Mouse (Mus musculus): Measurements from ENCODE around the gene Mmp10.

The Mmp10 gene

GRCm38 (mm10) chr9:7502051-7502450, at the start of gene Mmp10:
Gene Mmp10, plus strand, starts transcription at chr9:7502352.
- no peak for DNase-seq (ENCODE audit: low spot score)

- DNase-seq (ENCODE audit: low spot score) = no peak
These were observed 48.9 kb upstream of the Mmp10 start for GRCm38 (mm10) chr9:7453302-7453701.

GRCm38 (mm10) chr9:7470262-7470661, 31.9 kb upstream of the Mmp10 start:
- DNase-seq (ENCODE audit: low spot score) = no peak

GRCm38 (mm10) chr9:7483684-7484394, 18.3 kb upstream of the Mmp10 start:
- DNase-seq (ENCODE audit: low spot score) = no peak

GRCm38 (mm10) chr9:7501138-7501537, 1.0 kb upstream of the Mmp10 start:
- no peak for DNase-seq (ENCODE audit: low spot score)

GRCm38 (mm10) chr9:7507321-7507876, 5.2 kb downstream of the Mmp10 start:
- DNase-seq (ENCODE audit: low spot score) = no peak

GRCm38 (mm10) chr9:7509619-7510233, 7.6 kb downstream of the Mmp10 start:
- DNase-seq (ENCODE audit: low spot score) = no peak

GRCm38 (mm10) chr9:7517944-7518571, 15.9 kb downstream of the Mmp10 start:
- no peak for DNase-seq (ENCODE audit: low spot score)

- DNase-seq (ENCODE audit: low spot score) = no peak
These were observed 24.2 kb downstream of the Mmp10 start for GRCm38 (mm10) chr9:7526255-7526940.

- no peak for DNase-seq (ENCODE audit: low spot score)
These were observed 40.6 kb downstream of the Mmp10 start for GRCm38 (mm10) chr9:7542763-7543162.

- DNase-seq (ENCODE audit: low spot score) = no peak
These were observed 42.8 kb downstream of the Mmp10 start for GRCm38 (mm10) chr9:7544923-7545457.

GRCm38 (mm10) chr9:7545471-7545870, 43.3 kb downstream of the Mmp10 start:
- DNase-seq (ENCODE audit: low spot score) = no peak

GRCm38 (mm10) chr9:7545920-7546319, 43.8 kb downstream of the Mmp10 start:
- no peak for DNase-seq (ENCODE audit: low spot score)

- DNase-seq (ENCODE audit: low spot score) = no peak
These were observed 49.8 kb downstream of the Mmp10 start for GRCm38 (mm10) chr9:7551943-7552342.

- DNase-seq (ENCODE audit: low spot score) = no peak
These were observed 51.4 kb downstream of the Mmp10 start for GRCm38 (mm10) chr9:7553536-7553935.

GRCm38 (mm10) chr9:7554382-7554781, 52.2 kb downstream of the Mmp10 start:
- DNase-seq (ENCODE audit: low spot score) = peak; percentile 26

- DNase-seq (ENCODE audit: low spot score) = no peak
These were observed 56.3 kb downstream of the Mmp10 start, which contains the start of gene Mmp8 for GRCm38 (mm10) chr9:7558221-7559017. Gene Mmp8, plus strand, starts transcription at chr9:7558456.
